ENCODE assay signal across 8 mouse cellular contexts in genomic region chr3:30995899-30996687, GRCm38 (mm10). TPM values are rescaled to one million over a fixed set of nuclear protein-coding genes. Genes with fewer than 3 reads are reported as not detected.
A peak's percentile ranks its signal among the peaks of the same experiment; 100 is the strongest.
DNase-seq lines count a peak whose midpoint lies in the region; ATAC-seq and TF ChIP-seq lines count a peak whose summit lies in the region.

No protein-coding gene starts in this region.

- TF ChIP-seq CTCF in layer of hippocampus, adult 2 months (conservative IDR thresholded peaks at IDR 0.05) = no peak

- H3K36me3 ChIP-seq in embryonic facial prominence, embryonic 10.5 days (replicated peaks) = no peaks in the 10 kb centered on the region
- no peaks in the 10 kb centered on the region for H3K36me3 ChIP-seq in intestine, embryonic 14.5 days (ENCODE audit: control insufficient read depth, insufficient read depth, low read length)

- H3K9me3 ChIP-seq in embryonic facial prominence, embryonic 10.5 days = no peaks in the 10 kb centered on the region
- H3K9me3 ChIP-seq in intestine, embryonic 14.5 days (ENCODE audit: control insufficient read depth, low read length) = no peaks in the 10 kb centered on the region

- H3K4me3 ChIP-seq in layer of hippocampus, adult 2 months = peak overlapping the region; percentile 84
- peak overlapping the region; percentile 92 for H3K4me3 ChIP-seq in embryonic facial prominence, embryonic 10.5 days
- H3K4me3 ChIP-seq in intestine, embryonic 14.5 days (ENCODE audit: low read depth, low read length) = peak overlapping the region; percentile 81

- under 1% methylated on average over 49 of the region's 49 CpGs for WGBS in embryonic facial prominence, embryonic 10.5 days
- under 1% methylated on average over 49 of the region's 49 CpGs for WGBS in intestine, embryonic 14.5 days

- no peaks in the 10 kb centered on the region for H3K27me3 ChIP-seq in embryonic facial prominence, embryonic 10.5 days (replicated peaks; ENCODE audit: low read depth, poor library complexity, severe bottlenecking)
- no peaks in the 10 kb centered on the region for H3K27me3 ChIP-seq in intestine, embryonic 14.5 days (replicated peaks; ENCODE audit: control insufficient read depth, insufficient read depth, low read length)

- ATAC-seq in intestine, embryonic 14.5 days (replicated peaks; ENCODE audit: low FRiP score, low TSS enrichment, low read depth) = no peak; the same call in 1 of the 2 replicates

- DNase-seq in layer of hippocampus, adult 2 months (ENCODE audit: low spot score in 2 of 2) = peak; percentile 27 to 49
- DNase-seq in layer of hippocampus, postnatal 36 days = no peak
- DNase-seq in Muller cell, postnatal 12 days (ENCODE audit: inconsistent ontology term) = peak; percentile 77
- no peak for DNase-seq in embryonic facial prominence, embryonic 10.5 days (ENCODE audit: low spot score)
- DNase-seq in intestine, embryonic 14.5 days (ENCODE audit: low spot score) = peak; percentile 85
- DNase-seq in mesoderm, embryonic 11.5 days (ENCODE audit: low read depth, low spot score) = peak; percentile 49
- no peak for DNase-seq in urinary bladder, postnatal 10 days (ENCODE audit: low spot score)
- DNase-seq in cerebellum, adult 9-11 months = no peak

- H3K4me2 ChIP-seq in intestine, embryonic 14.5 days (ENCODE audit: low read length) = peak overlapping the region; percentile 86

- H3K27ac ChIP-seq in layer of hippocampus, adult 2 months = peak overlapping the region; percentile 95
- H3K27ac ChIP-seq in embryonic facial prominence, embryonic 10.5 days (replicated peaks) = peak overlapping the region; percentile 95
- peak overlapping the region; percentile 66 for H3K27ac ChIP-seq in intestine, embryonic 14.5 days (ENCODE audit: low read depth)

- peak overlapping the region; percentile 82 for H3K9ac ChIP-seq in intestine, embryonic 14.5 days (ENCODE audit: low read length)

- peaks cover 41% of the 10 kb centered on the region for H3K4me1 ChIP-seq in embryonic facial prominence, embryonic 10.5 days
- peaks cover 28% of the 10 kb centered on the region for H3K4me1 ChIP-seq in intestine, embryonic 14.5 days (replicated peaks; ENCODE audit: control insufficient read depth, insufficient read depth, low read length)

RNA-seq across cellular contexts. Expression of gene Prkci, which starts 0.5 kb away (rescaled TPM):
- total RNA-seq in layer of hippocampus, adult 2 months (2021) = 10 to 100 TPM; 60.9 to 65.0 TPM
- total RNA-seq in layer of hippocampus, postnatal 36 days (2021) = 10 to 100 TPM; 62.9 to 67.3 TPM
- polyA plus RNA-seq in embryonic facial prominence, embryonic 10.5 days (2016; fragmentation: Nextera tagmentation; extraction: Ambion mirVana) = 43.5 TPM in 2 replicates
- 48.0 and 51.8 TPM in 2 replicates for polyA plus RNA-seq in intestine, embryonic 14.5 days (2014; fragmentation: Nextera tagmentation; extraction: Ambion mirVana)

RNA-seq across cellular contexts. Expression of gene Phc3, which starts 26.9 kb away (rescaled TPM):
- total RNA-seq in layer of hippocampus, adult 2 months (2021) = 10 to 100 TPM; 43.2 to 45.7 TPM
- 10 to 100 TPM; 41.6 to 45.3 TPM for total RNA-seq in layer of hippocampus, postnatal 36 days (2021)
- 4.1 and 4.8 TPM in 2 replicates for polyA plus RNA-seq in embryonic facial prominence, embryonic 10.5 days (2016; fragmentation: Nextera tagmentation; extraction: Ambion mirVana)
- polyA plus RNA-seq in intestine, embryonic 14.5 days (2014; fragmentation: Nextera tagmentation; extraction: Ambion mirVana) = 8.8 and 9.1 TPM in 2 replicates

Comparison
In these comparisons a context has a peak if more than half of its experiments do, and no peak if none do; other contexts are left out.
1. DNase-seq: peak in layer of hippocampus, adult 2 months (2 of 2), Muller cell, postnatal 12 days (single experiment), intestine, embryonic 14.5 days (single experiment) and mesoderm, embryonic 11.5 days (single experiment); none in layer of hippocampus, postnatal 36 days (0 of 2), embryonic facial prominence, embryonic 10.5 days (single experiment), urinary bladder, postnatal 10 days (single experiment) and cerebellum, adult 9-11 months (single experiment).
2. Peak in every context shown above with its lines, with median percentiles within 50 percentile points of each other: H3K27ac ChIP-seq and H3K4me3 ChIP-seq.